Mouse (Mus musculus) liver, postnatal 0 days (tissue): ENCODE measurements around the gene Vmn1r74. TPM values are rescaled to one million over a fixed set of nuclear protein-coding genes. Genes with fewer than 3 reads are reported as not detected.
"Not testable (repeated sequence)": the region's sequence is repeated elsewhere in the genome, so short reads cannot be mapped to it uniquely, and the experiment has no call there.

Experiments
- ATAC-seq: fragments of 200-750 bp; cut with Nextera tagmentation; 2 replicates; pipeline ENCODE4 v1.8.0; 2017; ENCODE audit warnings: mild to moderate bottlenecking, moderate library complexity
- DNase-seq: peaks from one replicate; pipeline ENCODE4 v3.0.0-alpha.2; 2016
- H3K27ac ChIP-seq: fragments of 300-500 bp; sonication (generic); 2 replicates; pipeline ENCODE4 v1.5.1; 2014; ENCODE audit warnings: antibody characterized with exemption, moderate library complexity, mild to moderate bottlenecking, low read depth
- H3K27me3 ChIP-seq: fragments of 300-500 bp; sonication (generic); 2 replicates; pipeline ENCODE4 v1.6.1; 2014; ENCODE audit warnings: low read length, control low read depth, mixed read lengths; ENCODE audit not compliant: insufficient read depth
- H3K36me3 ChIP-seq: fragments of 300-500 bp; sonication (generic); replicated peaks from 2 replicates; pipeline ENCODE4 v1.6.1; 2014; ENCODE audit warnings: mild to moderate bottlenecking, control low read depth, low read length, moderate library complexity, mixed read lengths; ENCODE audit not compliant: insufficient read depth
- H3K4me1 ChIP-seq: fragments of 300-500 bp; sonication (generic); 2 replicates; pipeline ENCODE4 v1.6.1; 2014; ENCODE audit warnings: antibody characterized with exemption, mild to moderate bottlenecking, control low read depth; ENCODE audit not compliant: insufficient read depth
- H3K4me2 ChIP-seq: fragments of 300-500 bp; sonication (generic); 2 replicates; pipeline ENCODE4 v1.6.1; 2014; ENCODE audit warnings: low read depth, mild to moderate bottlenecking, low read length, moderate library complexity, mixed read lengths
- H3K4me3 ChIP-seq: fragments of 300-500 bp; sonication (generic); 2 replicates; pipeline ENCODE4 v1.5.1; 2014; ENCODE audit warnings: low read depth, low read length
- H3K9ac ChIP-seq: fragments of 300-500 bp; sonication (generic); replicated peaks from 2 replicates; pipeline ENCODE4 v1.6.1; 2014; ENCODE audit warnings: mild to moderate bottlenecking, moderate library complexity
- H3K9me3 ChIP-seq: fragments of 300-500 bp; sonication (generic); 2 replicates; pipeline ENCODE4 v1.6.1; 2016; ENCODE audit warnings: mild to moderate bottlenecking, control low read depth, low read length, mixed read lengths
- CTCF ChIP-seq: sonication (generic); IDR thresholded peaks from 2 replicates; pipeline ENCODE4 v1.5.1; 2016; ENCODE audit warnings: antibody characterized with exemption, low read depth
- EP300 ChIP-seq: IDR thresholded peaks from 2 replicates; pipeline ENCODE4 v1.6.1; 2016; ENCODE audit warnings: antibody characterized with exemption, low read depth, mild to moderate bottlenecking
- WGBS: fragments of 180-500 bp; shearing (Covaris S2); extraction: QIAGEN DNeasy Blood & Tissue Kit; methylation state at CpG from one replicate; pipeline ENCODE4 v1.1.7; 2014; ENCODE audit not compliant: insufficient replicate concordance; 5-methylcytosine and 5-hydroxymethylcytosine counted together
- polyA plus RNA-seq: library from polyadenylated mRNA; unstranded; fragments of >200 nt; fragmentation: Nextera tagmentation; extraction: Ambion mirVana; gene quantifications from 2 replicates; pipeline ENCODE4 v1.2.1, GENCODE M21; 2015

Vmn1r74 gene
- polyA plus RNA-seq: not detected in 2 replicates

- TF ChIP-seq EP300 (no peak), CTCF (no peak)
- 73% methylated on average over 2 of the region's 2 CpGs for WGBS
- no peaks in the 10 kb centered on the region for H3K4me1 ChIP-seq
These were observed at the start of gene Vmn1r74 for GRCm38 (mm10) chr7:11833680-11834079. TSS of gene Vmn1r74 (plus strand) at chr7:11833980.

GRCm38 (mm10) chr7:11813751-11814150 lies 20.0 kb upstream of the Vmn1r74 start:
- TF ChIP-seq CTCF (no peak), EP300 (no peak)
- no peaks in the 10 kb centered on the region; the same call in 1 of the 2 replicates for H3K9me3 ChIP-seq
- DNase-seq (no peak), ATAC-seq (no peak)
- no peaks in the 10 kb centered on the region for H3K36me3 ChIP-seq
- H3K4me1 ChIP-seq: no peaks in the 10 kb centered on the region
- H3K27me3 ChIP-seq: no peaks in the 10 kb centered on the region
- H3K4me3 ChIP-seq: no peak overlapping the region
- no peak overlapping the region for H3K27ac ChIP-seq
- H3K9ac ChIP-seq: no peak overlapping the region
- no peak overlapping the region for H3K4me2 ChIP-seq

More at GRCm38 (mm10) chr7:11833680-11834079, at the start of gene Vmn1r74:
- 0 out of 2 replicates have a peak, but pooled peaks cover 3% of the 10 kb centered on the region for H3K9me3 ChIP-seq
- H3K4me2 ChIP-seq: no peak within 1 kb of the TSS
- DNase-seq (no peak), ATAC-seq (no peak)
- no peak within 1 kb of the TSS for H3K27ac ChIP-seq
- no peak within 1 kb of the TSS for H3K9ac ChIP-seq
- no peaks in the 10 kb centered on the region for H3K36me3 ChIP-seq
- H3K4me3 ChIP-seq: no peak within 1 kb of the TSS
- H3K27me3 ChIP-seq: no peaks in the 10 kb centered on the region

GRCm38 (mm10) chr7:11822166-11822565 lies 11.6 kb upstream of the Vmn1r74 start:
- Histone ChIP-seq H3K36me3 (no peaks in the 10 kb centered on the region), H3K4me3 (no peak overlapping the region), H3K27ac (no peak overlapping the region), H3K4me2 (no peak overlapping the region), H3K4me1 (no peaks in the 10 kb centered on the region), H3K9me3 (peaks cover 3% of the 10 kb centered on the region; the same call in 1 of the 2 replicates), H3K9ac (no peak overlapping the region), H3K27me3 (no peaks in the 10 kb centered on the region)
- WGBS: 69% methylated on average over 1 of the region's 1 CpGs
- no peak for ATAC-seq
- TF ChIP-seq CTCF (no peak), EP300 (no peak)
- DNase-seq: no peak

GRCm38 (mm10) chr7:11823246-11823645 lies 10.5 kb upstream of the Vmn1r74 start:
- not testable (repeated sequence) for H3K4me3 ChIP-seq, H3K9ac ChIP-seq, H3K36me3 ChIP-seq, H3K4me2 ChIP-seq, H3K4me1 ChIP-seq, DNase-seq, H3K27ac ChIP-seq, H3K27me3 ChIP-seq, H3K9me3 ChIP-seq, ATAC-seq
- 81% methylated on average over 9 of the region's 9 CpGs for WGBS

GRCm38 (mm10) chr7:11874330-11874729 lies 40.5 kb downstream of the Vmn1r74 start, which contains the start of gene Vmn1r75:
TSS of gene Vmn1r75 (plus strand) at chr7:11874630.
- DNase-seq (no peak), ATAC-seq (no peak)
- Histone ChIP-seq H3K27me3 (no peaks in the 10 kb centered on the region), H3K9ac (no peak within 1 kb of the TSS), H3K27ac (no peak within 1 kb of the TSS), H3K4me3 (no peak within 1 kb of the TSS), H3K4me2 (no peak within 1 kb of the TSS), H3K36me3 (no peaks in the 10 kb centered on the region), H3K9me3 (peaks cover 3% of the 10 kb centered on the region; the same call in 1 of the 2 replicates), H3K4me1 (no peaks in the 10 kb centered on the region)
- TF ChIP-seq CTCF (no peak), EP300 (no peak)

Other genes with a start within 250 kb of the Vmn1r74 start
- gene Zscan4-ps3, start 224.7 kb upstream of the Vmn1r74 start, polyA plus RNA-seq: not detected in 2 replicates
- gene Vmn1r72, start 153.8 kb upstream of the Vmn1r74 start, polyA plus RNA-seq: not detected in 2 replicates
- gene Vmn1r73, start 103.7 kb upstream of the Vmn1r74 start, polyA plus RNA-seq: not detected in 2 replicates
- not detected in 2 replicates for gene Vmn1r75, start 40.6 kb downstream of the Vmn1r74 start, polyA plus RNA-seq
- not detected in 2 replicates for gene Vmn1r76, start 104.2 kb downstream of the Vmn1r74 start, polyA plus RNA-seq
- gene Vmn1r77, start 202.8 kb downstream of the Vmn1r74 start, polyA plus RNA-seq: not detected in 2 replicates